Mouse (Mus musculus): ENCODE measurements at regions not wholly inside any gene's neighbourhood (a gene's known extent, or its start where the extent isn't known, plus 50 kb on each side); places are given as distances from the start of the nearest gene placed in this dataset.

DNA sequence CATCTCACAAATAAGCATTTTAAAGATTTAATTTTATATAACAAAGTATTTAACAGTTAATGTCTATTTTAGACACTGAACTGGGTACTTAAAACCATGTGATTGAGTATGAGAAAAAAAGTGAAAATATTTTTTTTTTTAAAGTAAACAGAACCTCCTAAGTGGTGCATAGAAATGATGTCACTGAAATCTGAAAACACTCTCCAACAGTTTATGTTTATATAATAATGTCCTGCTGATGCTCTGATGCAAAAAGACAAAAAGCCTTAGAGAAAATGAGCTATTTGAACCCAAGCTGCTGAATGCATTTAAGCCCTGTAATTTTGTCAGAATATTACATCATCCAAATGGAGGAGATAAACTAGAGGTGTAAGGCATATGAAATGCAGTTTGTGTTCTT is 3447.1 kb downstream of the 9330182O14Rik start:
- no peak overlapping the region for H3K4me3 ChIP-seq
- H3K27ac ChIP-seq (ENCODE audit: poor library complexity, severe bottlenecking): no peak overlapping the region
- H3K9me3 ChIP-seq (replicated peaks): no peaks in the 10 kb centered on the region
- no peak overlapping the region for H3K9ac ChIP-seq
- no peaks in the 10 kb centered on the region for H3K36me3 ChIP-seq
- no peak overlapping the region for H3K4me2 ChIP-seq
- H3K27me3 ChIP-seq (replicated peaks): no peaks in the 10 kb centered on the region
- no peaks in the 10 kb centered on the region for H3K4me1 ChIP-seq (replicated peaks)
- no peak for ATAC-seq (ENCODE audit: insufficient number of reproducible peaks, low FRiP score)

DNA sequence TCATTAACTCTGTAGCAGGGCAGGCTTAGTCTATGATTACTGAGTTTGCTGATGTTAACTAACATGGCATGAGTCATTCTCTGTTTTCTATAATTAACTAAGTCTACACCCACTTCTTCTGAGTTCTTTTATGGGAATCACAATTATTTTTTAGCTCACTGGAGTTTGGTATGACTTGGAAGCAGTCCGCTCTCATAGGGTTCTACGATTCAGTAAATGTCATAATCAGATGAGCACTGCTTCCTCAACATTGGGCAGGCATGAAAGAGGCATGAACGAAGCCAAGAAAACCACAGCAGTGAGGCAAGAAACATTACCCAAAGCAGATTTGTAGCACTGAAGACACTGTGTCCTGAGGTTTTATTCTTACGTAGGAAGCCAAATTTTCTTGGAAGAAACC is 3451.6 kb downstream of the 9330182O14Rik start:
- Histone ChIP-seq H3K27me3 (replicated peaks) (no peaks in the 10 kb centered on the region), H3K4me1 (replicated peaks) (no peaks in the 10 kb centered on the region), H3K4me2 (no peak overlapping the region), H3K9ac (no peak overlapping the region), H3K9me3 (replicated peaks) (no peaks in the 10 kb centered on the region), H3K36me3 (no peaks in the 10 kb centered on the region), H3K27ac (ENCODE audit: poor library complexity, severe bottlenecking) (no peak overlapping the region), H3K4me3 (no peak overlapping the region)
- 80% methylated on average over 4 of the region's 4 CpGs for WGBS
- ATAC-seq (ENCODE audit: insufficient number of reproducible peaks, low FRiP score): no peak

DNA sequence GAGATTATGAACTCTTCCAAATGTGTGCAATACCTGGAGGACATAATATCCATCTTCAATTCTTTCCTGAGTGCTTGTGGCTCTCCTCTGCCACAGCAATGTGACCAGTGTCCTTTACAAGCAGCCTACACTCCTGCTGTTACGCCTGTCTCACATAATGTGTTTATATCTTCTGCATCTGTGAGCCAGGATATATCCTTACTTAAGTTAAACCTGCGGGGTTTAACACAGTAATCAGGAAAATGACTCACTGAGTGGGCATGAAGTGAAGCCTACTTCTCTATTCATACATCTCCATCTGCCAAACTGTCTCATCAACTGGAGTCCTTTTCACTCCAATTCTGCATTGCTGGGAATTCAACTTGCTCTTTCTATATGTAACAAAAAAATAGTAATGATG is 3453.9 kb downstream of the 9330182O14Rik start:
- no peaks in the 10 kb centered on the region for H3K9me3 ChIP-seq (replicated peaks)
- no peaks in the 10 kb centered on the region for H3K36me3 ChIP-seq
- H3K9ac ChIP-seq: no peak overlapping the region
- ATAC-seq (ENCODE audit: insufficient number of reproducible peaks, low FRiP score): no peak
- H3K27me3 ChIP-seq (replicated peaks): no peaks in the 10 kb centered on the region
- no peaks in the 10 kb centered on the region for H3K4me1 ChIP-seq (replicated peaks)
- no peak overlapping the region for H3K27ac ChIP-seq (ENCODE audit: poor library complexity, severe bottlenecking)
- H3K4me2 ChIP-seq: no peak overlapping the region
- H3K4me3 ChIP-seq: no peak overlapping the region
- WGBS: 73% methylated on average over 2 of the region's 2 CpGs

DNA sequence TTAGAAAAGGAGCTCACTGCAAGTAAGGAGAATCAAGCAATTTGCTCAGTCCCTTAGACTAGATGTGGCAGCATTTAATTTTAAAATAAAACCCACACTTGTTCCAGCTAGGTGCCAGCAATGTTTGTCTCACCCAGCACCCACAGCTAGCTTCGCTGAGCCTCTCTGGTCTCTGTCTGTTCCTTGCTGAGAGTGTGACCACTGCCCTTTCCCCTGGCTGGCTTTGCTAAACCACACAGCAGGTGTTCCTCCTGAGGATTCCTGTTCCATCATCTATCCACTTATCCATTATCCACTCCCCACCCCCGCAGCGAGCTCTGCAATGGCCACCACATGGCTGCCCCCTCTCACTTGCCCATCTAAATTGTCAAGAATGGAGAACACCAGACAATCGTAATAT is 3473.5 kb downstream of the 9330182O14Rik start:
- no peak overlapping the region for H3K27ac ChIP-seq (ENCODE audit: poor library complexity, severe bottlenecking)
- H3K4me3 ChIP-seq: no peak overlapping the region
- H3K36me3 ChIP-seq: no peaks in the 10 kb centered on the region
- H3K4me1 ChIP-seq (replicated peaks): no peaks in the 10 kb centered on the region
- H3K27me3 ChIP-seq (replicated peaks): no peaks in the 10 kb centered on the region
- no peak overlapping the region for H3K9ac ChIP-seq
- no peak for ATAC-seq (ENCODE audit: insufficient number of reproducible peaks, low FRiP score)
- 57% methylated on average over 4 of the region's 4 CpGs for WGBS
- H3K4me2 ChIP-seq: no peak overlapping the region
- no peaks in the 10 kb centered on the region for H3K9me3 ChIP-seq (replicated peaks)

DNA sequence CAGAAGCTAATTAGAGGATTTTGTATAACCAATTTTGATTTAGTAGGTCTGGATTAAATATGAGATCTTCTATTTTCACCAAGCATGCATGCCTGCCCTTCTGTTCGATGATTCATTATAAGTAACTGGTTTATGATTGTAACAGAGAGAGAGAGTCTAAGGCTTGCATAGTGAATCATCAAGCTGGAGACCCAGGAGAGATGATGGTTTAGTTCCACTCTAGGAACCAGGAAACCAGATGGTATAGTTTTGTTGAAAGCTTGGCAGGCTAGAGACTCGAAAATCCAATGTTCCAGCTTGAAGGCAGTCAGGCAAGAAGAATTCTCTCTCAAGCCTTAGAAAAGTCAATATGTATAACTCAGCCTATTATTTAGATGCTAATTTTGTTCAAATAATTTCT is 3475.7 kb downstream of the 9330182O14Rik start:
- no peak overlapping the region for H3K27ac ChIP-seq (ENCODE audit: poor library complexity, severe bottlenecking)
- 0 out of 2 replicates have a peak, but pooled peaks cover 4% of the 10 kb centered on the region for H3K4me1 ChIP-seq (replicated peaks)
- H3K4me2 ChIP-seq: no peak overlapping the region
- H3K27me3 ChIP-seq (replicated peaks): no peaks in the 10 kb centered on the region
- H3K4me3 ChIP-seq: no peak overlapping the region
- H3K36me3 ChIP-seq: no peaks in the 10 kb centered on the region
- 74% methylated on average over 2 of the region's 2 CpGs for WGBS
- H3K9ac ChIP-seq: no peak overlapping the region
- no peaks in the 10 kb centered on the region for H3K9me3 ChIP-seq (replicated peaks)
- no peak for ATAC-seq (ENCODE audit: insufficient number of reproducible peaks, low FRiP score)

DNA sequence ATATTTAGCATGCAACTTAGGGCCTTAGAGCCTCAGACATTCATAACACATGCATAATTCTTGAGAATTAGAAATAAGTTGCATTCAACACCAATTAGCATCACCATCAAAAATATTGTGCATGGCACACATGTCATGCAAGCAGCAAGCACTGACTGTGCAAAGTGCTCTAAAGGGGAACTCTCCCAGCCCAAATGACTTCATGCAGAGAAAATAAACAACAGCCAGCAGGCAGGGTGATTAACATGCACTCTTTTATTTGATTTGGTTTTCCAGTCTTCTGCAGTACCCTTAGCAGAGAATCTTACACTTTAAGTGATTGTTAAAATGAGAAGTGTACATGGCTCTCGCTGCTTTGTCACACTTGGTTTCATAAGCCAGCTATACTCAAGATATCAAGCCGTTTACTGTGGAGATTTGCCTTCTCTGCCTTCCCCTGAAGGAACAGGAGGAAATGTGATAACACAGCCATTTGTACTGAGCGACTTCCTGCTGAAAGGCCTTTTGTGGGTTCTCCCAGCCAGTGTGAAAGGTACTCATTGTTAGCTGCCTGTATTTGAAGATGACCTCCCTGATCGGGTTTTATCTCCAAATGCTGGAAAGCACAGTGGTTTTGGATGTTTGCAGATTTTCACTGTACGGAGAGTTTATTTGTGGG is 3480.0 kb downstream of the 9330182O14Rik start:
- ATAC-seq (ENCODE audit: insufficient number of reproducible peaks, low FRiP score): peak; percentile 33; the same call in 1 of the 2 replicates
- Histone ChIP-seq H3K4me2 (0 out of 2 replicates have a peak overlapping the region, but pooled peaks have one; percentile 16), H3K27me3 (replicated peaks) (no peaks in the 10 kb centered on the region), H3K9ac (no peak overlapping the region), H3K4me1 (replicated peaks) (0 out of 2 replicates have a peak, but pooled peaks cover 4% of the 10 kb centered on the region), H3K9me3 (replicated peaks) (no peaks in the 10 kb centered on the region), H3K4me3 (no peak overlapping the region), H3K27ac (ENCODE audit: poor library complexity, severe bottlenecking) (peak overlapping the region; percentile 18), H3K36me3 (no peaks in the 10 kb centered on the region)
- WGBS: 15% methylated on average over 5 of the region's 5 CpGs

DNA sequence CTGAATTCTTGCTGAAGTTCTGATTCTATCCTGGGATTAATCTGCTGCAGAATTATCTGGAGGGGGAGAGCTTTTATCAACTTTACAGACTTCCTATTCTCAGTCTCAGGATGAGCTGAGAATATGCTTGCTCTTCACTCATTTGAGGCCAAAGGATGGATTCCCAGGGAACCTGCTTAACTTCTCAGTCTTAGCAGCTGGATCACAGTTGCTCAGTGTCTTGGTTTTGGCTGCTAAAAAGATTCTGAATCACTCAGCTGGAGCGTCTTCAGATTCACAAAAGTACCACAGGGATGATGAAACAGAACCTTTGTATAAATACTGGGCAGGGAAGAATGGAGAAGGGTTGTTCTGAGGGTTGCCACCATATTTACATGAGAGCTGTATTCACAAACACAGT is 3481.6 kb downstream of the 9330182O14Rik start:
- Histone ChIP-seq H3K4me2 (no peak overlapping the region), H3K27ac (ENCODE audit: poor library complexity, severe bottlenecking) (no peak overlapping the region), H3K36me3 (no peaks in the 10 kb centered on the region), H3K9ac (no peak overlapping the region), H3K27me3 (replicated peaks) (no peaks in the 10 kb centered on the region), H3K4me3 (no peak overlapping the region), H3K9me3 (replicated peaks) (no peaks in the 10 kb centered on the region), H3K4me1 (replicated peaks) (0 out of 2 replicates have a peak, but pooled peaks cover 4% of the 10 kb centered on the region)
- 62% methylated on average over 1 of the region's 1 CpGs for WGBS
- ATAC-seq (ENCODE audit: insufficient number of reproducible peaks, low FRiP score): no peak

DNA sequence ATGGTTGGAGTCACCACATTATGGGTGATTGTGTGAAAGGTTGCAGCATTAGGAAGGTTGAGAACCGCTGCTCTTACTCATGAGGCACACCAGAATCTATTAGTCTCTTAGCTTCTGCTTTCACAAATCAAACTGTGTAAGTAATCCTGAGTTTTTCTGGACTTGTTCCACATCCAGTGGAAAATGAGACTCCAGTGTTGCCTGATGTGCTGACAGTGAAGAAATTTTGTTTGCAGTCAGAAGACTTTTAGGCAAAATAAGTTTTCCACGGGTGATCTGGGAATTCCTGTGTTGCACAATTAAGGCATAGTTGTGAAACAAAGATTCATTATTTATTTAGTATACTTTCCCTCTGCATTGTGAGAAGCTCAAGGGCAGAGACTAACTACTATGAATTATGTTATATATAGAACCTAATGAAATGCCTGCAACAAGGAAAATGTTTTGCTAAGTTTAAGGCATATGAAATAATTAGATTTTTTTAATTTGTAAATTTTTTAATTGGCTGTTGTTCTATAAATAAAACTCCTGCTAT is 3490.3 kb downstream of the 9330182O14Rik start:
- Histone ChIP-seq H3K9ac (no peak overlapping the region), H3K9me3 (replicated peaks) (no peaks in the 10 kb centered on the region), H3K4me3 (no peak overlapping the region), H3K27me3 (replicated peaks) (no peaks in the 10 kb centered on the region), H3K4me1 (replicated peaks) (no peaks in the 10 kb centered on the region), H3K36me3 (no peaks in the 10 kb centered on the region), H3K27ac (ENCODE audit: poor library complexity, severe bottlenecking) (no peak overlapping the region), H3K4me2 (no peak overlapping the region)
- WGBS: 61% methylated on average over 2 of the region's 2 CpGs
- no peak for ATAC-seq (ENCODE audit: insufficient number of reproducible peaks, low FRiP score)

DNA sequence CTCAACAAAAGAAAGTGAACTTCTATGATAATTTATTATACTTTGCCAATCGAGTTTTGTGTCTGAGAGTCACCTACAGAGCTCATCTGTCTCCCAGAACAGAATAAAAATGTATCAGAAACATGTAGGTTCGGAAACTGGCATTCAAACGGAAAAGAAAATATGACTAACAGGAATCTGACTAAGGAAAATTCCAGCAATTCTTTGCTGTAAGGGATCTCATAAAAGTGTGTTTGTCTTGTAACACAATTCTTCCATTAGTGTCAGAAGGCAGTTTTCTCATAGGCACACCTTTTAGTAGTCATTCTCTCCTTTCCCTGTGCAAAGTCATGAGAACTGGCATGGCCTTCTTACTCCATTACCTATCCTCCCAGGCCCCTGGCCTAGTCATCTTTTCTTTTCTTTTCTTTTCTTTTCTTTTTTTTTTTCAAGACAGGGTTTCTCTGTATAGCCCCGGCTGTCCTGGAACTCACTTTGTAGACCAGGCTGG is 3490.9 kb downstream of the 9330182O14Rik start:
- H3K27ac ChIP-seq (ENCODE audit: poor library complexity, severe bottlenecking): no peak overlapping the region
- no peaks in the 10 kb centered on the region for H3K36me3 ChIP-seq
- H3K4me1 ChIP-seq (replicated peaks): no peaks in the 10 kb centered on the region
- ATAC-seq (ENCODE audit: insufficient number of reproducible peaks, low FRiP score): no peak
- no peaks in the 10 kb centered on the region for H3K27me3 ChIP-seq (replicated peaks)
- 68% methylated on average over 4 of the region's 4 CpGs for WGBS
- no peak overlapping the region for H3K9ac ChIP-seq
- no peak overlapping the region for H3K4me3 ChIP-seq
- H3K4me2 ChIP-seq: no peak overlapping the region
- H3K9me3 ChIP-seq (replicated peaks): no peaks in the 10 kb centered on the region

DNA sequence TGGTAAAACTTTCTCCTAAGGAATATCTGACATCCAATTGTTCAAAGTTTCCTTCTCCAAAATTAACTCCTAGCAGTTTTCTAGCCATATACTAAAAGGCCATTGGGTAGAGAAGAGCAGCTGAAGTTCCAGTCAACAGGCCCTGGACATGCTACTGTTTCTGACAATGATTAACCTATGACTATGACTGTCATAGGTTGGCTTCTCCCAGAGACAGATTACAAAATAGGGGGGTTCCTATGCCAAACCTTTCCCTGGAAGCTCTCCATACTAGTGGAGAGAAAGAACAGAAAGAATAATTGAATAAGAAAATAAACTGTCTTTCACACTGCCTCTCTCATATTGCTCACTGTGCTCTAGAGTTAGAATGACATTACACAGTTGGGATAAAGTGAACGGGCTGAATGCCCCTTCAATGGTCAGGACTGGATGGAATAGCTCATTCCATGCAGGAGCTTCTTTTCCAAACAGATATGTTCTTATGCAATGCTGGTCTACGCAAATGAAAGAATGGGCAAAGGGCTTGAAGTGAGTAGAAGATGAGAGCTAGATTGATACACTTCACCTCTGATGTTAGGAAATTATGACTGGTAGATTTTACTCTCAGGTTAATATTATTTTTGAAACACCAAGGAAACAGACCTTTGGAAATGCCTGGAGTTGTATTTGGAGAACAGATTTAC is 3516.8 kb downstream of the 9330182O14Rik start:
- WGBS: 72% methylated on average over 2 of the region's 2 CpGs
- ATAC-seq (ENCODE audit: insufficient number of reproducible peaks, low FRiP score): no peak

DNA sequence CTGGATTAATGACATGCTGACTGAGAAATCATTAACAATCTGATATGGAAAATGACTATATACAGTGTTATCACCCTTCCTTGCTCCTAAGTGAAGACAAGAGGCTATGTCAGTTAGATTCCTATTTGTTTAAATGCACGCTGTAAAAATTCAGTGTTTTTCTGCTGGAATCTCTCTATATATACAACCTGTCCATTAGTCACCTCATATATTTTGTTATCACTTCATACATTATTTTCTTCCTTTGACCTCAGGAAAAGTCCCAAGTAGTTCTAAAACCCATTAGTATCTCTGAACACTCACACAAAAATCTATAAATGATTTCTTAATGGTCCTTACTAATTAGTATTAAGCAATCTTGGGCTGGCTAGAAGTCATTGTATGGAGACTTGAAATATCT is 3529.5 kb downstream of the 9330182O14Rik start:
- no peak overlapping the region for H3K4me2 ChIP-seq
- H3K36me3 ChIP-seq: no peaks in the 10 kb centered on the region
- no peaks in the 10 kb centered on the region for H3K27me3 ChIP-seq (replicated peaks)
- no peak for ATAC-seq (ENCODE audit: insufficient number of reproducible peaks, low FRiP score)
- H3K4me3 ChIP-seq: no peak overlapping the region
- H3K9ac ChIP-seq: no peak overlapping the region
- H3K4me1 ChIP-seq (replicated peaks): peaks cover 3% of the 10 kb centered on the region; the same call in 1 of the 2 replicates
- WGBS: 47% methylated on average over 1 of the region's 1 CpGs
- no peaks in the 10 kb centered on the region for H3K9me3 ChIP-seq (replicated peaks)
- H3K27ac ChIP-seq (ENCODE audit: poor library complexity, severe bottlenecking): no peak overlapping the region

More for the DNA sequence above, 3516.8 kb downstream of the 9330182O14Rik start:
- Histone ChIP-seq H3K27me3 (replicated peaks) (no peaks in the 10 kb centered on the region), H3K4me2 (no peak overlapping the region), H3K9me3 (replicated peaks) (no peaks in the 10 kb centered on the region), H3K36me3 (no peaks in the 10 kb centered on the region), H3K9ac (no peak overlapping the region), H3K4me3 (no peak overlapping the region), H3K4me1 (replicated peaks) (no peaks in the 10 kb centered on the region), H3K27ac (ENCODE audit: poor library complexity, severe bottlenecking) (no peak overlapping the region)
